Mouse (Mus musculus): ENCODE measurements around the gene Kti12. TPM values are rescaled to one million over a fixed set of nuclear protein-coding genes. Genes with fewer than 3 reads are reported as not detected.

Kti12 gene
- 22.0 and 24.1 TPM in 2 replicates for polyA plus RNA-seq (2012; rRNA removed)

GRCm38 (mm10) chr4:108847715-108848504 lies at the start of gene Kti12:
TSS of gene Kti12 (plus strand) at chr4:108847785.
- H3K4me3 ChIP-seq (ENCODE audit: low read depth, low read length): peak within 1 kb of the TSS; percentile 98
- TF ChIP-seq POLR2A (IDR thresholded peaks at IDR 0.05; ENCODE audit: low read depth, low read length): 0 out of 2 replicates have a peak, but pooled peaks have one; percentile 13
- no peak for TF ChIP-seq CTCF (IDR thresholded peaks at IDR 0.05; ENCODE audit: extremely low read depth, insufficient read length, insufficient replicate concordance, low read depth, low read length)
- H3K27ac ChIP-seq (ENCODE audit: insufficient read depth, low read depth, low read length): peak within 1 kb of the TSS; percentile 45
- WGBS: under 1% methylated on average over 77 of the region's 77 CpGs
- peaks cover 8% of the 10 kb centered on the region; the same call in 1 of the 2 replicates for H3K36me3 ChIP-seq (ENCODE audit: control insufficient read depth, insufficient read depth, low read length)
- H3K4me1 ChIP-seq (ENCODE audit: control insufficient read depth, insufficient read depth, insufficient read length, low read length): peaks cover 8% of the 10 kb centered on the region; the same call in 1 of the 2 replicates
- H3K27me3 ChIP-seq (ENCODE audit: control insufficient read depth, insufficient read depth, low read length): no peaks in the 10 kb centered on the region

GRCm38 (mm10) chr4:108798083-108798830 lies 49.3 kb upstream of the Kti12 start:
- TF ChIP-seq POLR2A (IDR thresholded peaks at IDR 0.05; ENCODE audit: low read depth, low read length): no peak
- TF ChIP-seq CTCF (IDR thresholded peaks at IDR 0.05; ENCODE audit: extremely low read depth, insufficient read length, insufficient replicate concordance, low read depth, low read length): peak; percentile 69; the same call in 1 of the 2 replicates
- 37% methylated on average over 2 of the region's 2 CpGs for WGBS

GRCm38 (mm10) chr4:108803535-108803934 lies 44.0 kb upstream of the Kti12 start:
- H3K4me1 ChIP-seq (ENCODE audit: control insufficient read depth, insufficient read depth, insufficient read length, low read length): no peaks in the 10 kb centered on the region
- H3K27me3 ChIP-seq (ENCODE audit: control insufficient read depth, insufficient read depth, low read length): no peaks in the 10 kb centered on the region
- H3K4me3 ChIP-seq (ENCODE audit: low read depth, low read length): no peak overlapping the region
- no peak overlapping the region for H3K27ac ChIP-seq (ENCODE audit: insufficient read depth, low read depth, low read length)
- TF ChIP-seq POLR2A (IDR thresholded peaks at IDR 0.05; ENCODE audit: low read depth, low read length): no peak
- TF ChIP-seq CTCF (IDR thresholded peaks at IDR 0.05; ENCODE audit: extremely low read depth, insufficient read length, insufficient replicate concordance, low read depth, low read length): no peak
- WGBS: 78% methylated on average over 2 of the region's 2 CpGs
- H3K36me3 ChIP-seq (ENCODE audit: control insufficient read depth, insufficient read depth, low read length): no peaks in the 10 kb centered on the region

More at GRCm38 (mm10) chr4:108798083-108798830, 49.3 kb upstream of the Kti12 start:
- H3K4me3 ChIP-seq (ENCODE audit: low read depth, low read length): no peak overlapping the region
- H3K4me1 ChIP-seq (ENCODE audit: control insufficient read depth, insufficient read depth, insufficient read length, low read length): no peaks in the 10 kb centered on the region
- no peak overlapping the region for H3K27ac ChIP-seq (ENCODE audit: insufficient read depth, low read depth, low read length)
- no peaks in the 10 kb centered on the region for H3K27me3 ChIP-seq (ENCODE audit: control insufficient read depth, insufficient read depth, low read length)
- H3K36me3 ChIP-seq (ENCODE audit: control insufficient read depth, insufficient read depth, low read length): no peaks in the 10 kb centered on the region

- no peaks in the 10 kb centered on the region for H3K4me1 ChIP-seq (ENCODE audit: control insufficient read depth, insufficient read depth, insufficient read length, low read length)
- no peak for TF ChIP-seq POLR2A (IDR thresholded peaks at IDR 0.05; ENCODE audit: low read depth, low read length)
- TF ChIP-seq CTCF (IDR thresholded peaks at IDR 0.05; ENCODE audit: extremely low read depth, insufficient read length, insufficient replicate concordance, low read depth, low read length): no peak
- no peak overlapping the region for H3K27ac ChIP-seq (ENCODE audit: insufficient read depth, low read depth, low read length)
- H3K4me3 ChIP-seq (ENCODE audit: low read depth, low read length): no peak overlapping the region
- 63% methylated on average over 4 of the region's 4 CpGs for WGBS
- peaks cover 2% of the 10 kb centered on the region; the same call in 1 of the 2 replicates for H3K36me3 ChIP-seq (ENCODE audit: control insufficient read depth, insufficient read depth, low read length)
- H3K27me3 ChIP-seq (ENCODE audit: control insufficient read depth, insufficient read depth, low read length): no peaks in the 10 kb centered on the region
These were observed 36.4 kb upstream of the Kti12 start for GRCm38 (mm10) chr4:108811142-108811541.

- WGBS: 75% methylated on average over 6 of the region's 6 CpGs
- H3K27ac ChIP-seq (ENCODE audit: insufficient read depth, low read depth, low read length): no peak overlapping the region
- peaks cover 2% of the 10 kb centered on the region; the same call in 1 of the 2 replicates for H3K36me3 ChIP-seq (ENCODE audit: control insufficient read depth, insufficient read depth, low read length)
- H3K4me3 ChIP-seq (ENCODE audit: low read depth, low read length): no peak overlapping the region
- no peaks in the 10 kb centered on the region for H3K4me1 ChIP-seq (ENCODE audit: control insufficient read depth, insufficient read depth, insufficient read length, low read length)
- no peaks in the 10 kb centered on the region for H3K27me3 ChIP-seq (ENCODE audit: control insufficient read depth, insufficient read depth, low read length)
- TF ChIP-seq CTCF (IDR thresholded peaks at IDR 0.05; ENCODE audit: extremely low read depth, insufficient read length, insufficient replicate concordance, low read depth, low read length) (no peak), POLR2A (IDR thresholded peaks at IDR 0.05; ENCODE audit: low read depth, low read length) (no peak)
These were observed 36.0 kb upstream of the Kti12 start for GRCm38 (mm10) chr4:108811550-108811949.

- WGBS: 93% methylated on average over 3 of the region's 3 CpGs
- Histone ChIP-seq H3K4me1 (ENCODE audit: control insufficient read depth, insufficient read depth, insufficient read length, low read length) (no peaks in the 10 kb centered on the region), H3K27me3 (ENCODE audit: control insufficient read depth, insufficient read depth, low read length) (no peaks in the 10 kb centered on the region), H3K36me3 (ENCODE audit: control insufficient read depth, insufficient read depth, low read length) (peaks cover 41% of the 10 kb centered on the region), H3K4me3 (ENCODE audit: low read depth, low read length) (no peak overlapping the region), H3K27ac (ENCODE audit: insufficient read depth, low read depth, low read length) (no peak overlapping the region)
- TF ChIP-seq CTCF (IDR thresholded peaks at IDR 0.05; ENCODE audit: extremely low read depth, insufficient read length, insufficient replicate concordance, low read depth, low read length): no peak
- TF ChIP-seq POLR2A (IDR thresholded peaks at IDR 0.05; ENCODE audit: low read depth, low read length): no peak
These were observed 21.9 kb upstream of the Kti12 start for GRCm38 (mm10) chr4:108825677-108826076.

- Histone ChIP-seq H3K4me3 (ENCODE audit: low read depth, low read length) (no peak overlapping the region), H3K27ac (ENCODE audit: insufficient read depth, low read depth, low read length) (no peak overlapping the region), H3K36me3 (ENCODE audit: control insufficient read depth, insufficient read depth, low read length) (peaks cover 41% of the 10 kb centered on the region), H3K4me1 (ENCODE audit: control insufficient read depth, insufficient read depth, insufficient read length, low read length) (no peaks in the 10 kb centered on the region), H3K27me3 (ENCODE audit: control insufficient read depth, insufficient read depth, low read length) (no peaks in the 10 kb centered on the region)
- TF ChIP-seq CTCF (IDR thresholded peaks at IDR 0.05; ENCODE audit: extremely low read depth, insufficient read length, insufficient replicate concordance, low read depth, low read length) (no peak), POLR2A (IDR thresholded peaks at IDR 0.05; ENCODE audit: low read depth, low read length) (no peak)
- 72% methylated on average over 1 of the region's 1 CpGs for WGBS
These were observed 21.5 kb upstream of the Kti12 start for GRCm38 (mm10) chr4:108826096-108826495.

Measured in small intestine, adult 2 months (tissue).